Mouse (Mus musculus) liver, embryonic 16.5 days (tissue): ENCODE results near the gene Psma5. TPM values are rescaled to one million over a fixed set of nuclear protein-coding genes. Genes with fewer than 3 reads are reported as not detected.

Experiments
- ATAC-seq: fragments of 200-750 bp; cut with Nextera tagmentation; 2 replicates; pipeline ENCODE4 v1.8.0; 2017; ENCODE audit warnings: low read depth, mild to moderate bottlenecking, moderate number of reproducible peaks, moderate library complexity
- H3K27ac ChIP-seq: fragments of 300-500 bp; sonication (generic); 2 replicates; pipeline ENCODE4 v1.5.1; 2014; ENCODE audit warnings: mild to moderate bottlenecking, low read length
- H3K27me3 ChIP-seq: fragments of 300-500 bp; sonication (generic); 2 replicates; pipeline ENCODE4 v1.6.1; 2014; ENCODE audit warnings: low read depth, low read length, mixed read lengths; ENCODE audit not compliant: control insufficient read depth, insufficient read depth
- H3K36me3 ChIP-seq: fragments of 300-500 bp; sonication (generic); 2 replicates; pipeline ENCODE4 v1.6.1; 2014; ENCODE audit warnings: mild to moderate bottlenecking; ENCODE audit not compliant: control insufficient read depth, insufficient read depth
- H3K4me1 ChIP-seq: fragments of 300-500 bp; sonication (generic); 2 replicates; pipeline ENCODE4 v1.6.1; 2014; ENCODE audit warnings: low read depth, low read length, mixed read lengths; ENCODE audit not compliant: control insufficient read depth
- H3K4me2 ChIP-seq: fragments of 300-500 bp; sonication (generic); 2 replicates; pipeline ENCODE4 v1.6.1; 2014; ENCODE audit warnings: low read depth, low read length, mixed read lengths
- H3K4me3 ChIP-seq: fragments of 300-500 bp; sonication (generic); 2 replicates; pipeline ENCODE4 v1.5.1; 2014; ENCODE audit warnings: low read depth, mild to moderate bottlenecking, low read length
- H3K9ac ChIP-seq: fragments of 300-500 bp; sonication (generic); 2 replicates; pipeline ENCODE4 v1.6.1; 2014; ENCODE audit warnings: low read depth, low read length
- H3K9me3 ChIP-seq: fragments of 300-500 bp; sonication (generic); replicated peaks from 2 replicates; pipeline ENCODE4 v1.6.1; 2016; ENCODE audit warnings: low read length; ENCODE audit not compliant: control insufficient read depth
- WGBS: fragments of 180-500 bp; shearing (Covaris S2); extraction: QIAGEN DNeasy Blood & Tissue Kit; methylation state at CpG from one replicate; pipeline ENCODE4 v1.1.7; 2014; ENCODE audit not compliant: insufficient replicate concordance; 5-methylcytosine and 5-hydroxymethylcytosine counted together
- polyA plus RNA-seq: library from polyadenylated mRNA; unstranded; fragments of >200 nt; fragmentation: Nextera tagmentation; extraction: Ambion mirVana; gene quantifications from 2 replicates; pipeline ENCODE4 v1.2.1, GENCODE M21; 2015

Psma5 gene
- polyA plus RNA-seq, 1 experiment from 2014 or later, result 126 TPM

DNA sequence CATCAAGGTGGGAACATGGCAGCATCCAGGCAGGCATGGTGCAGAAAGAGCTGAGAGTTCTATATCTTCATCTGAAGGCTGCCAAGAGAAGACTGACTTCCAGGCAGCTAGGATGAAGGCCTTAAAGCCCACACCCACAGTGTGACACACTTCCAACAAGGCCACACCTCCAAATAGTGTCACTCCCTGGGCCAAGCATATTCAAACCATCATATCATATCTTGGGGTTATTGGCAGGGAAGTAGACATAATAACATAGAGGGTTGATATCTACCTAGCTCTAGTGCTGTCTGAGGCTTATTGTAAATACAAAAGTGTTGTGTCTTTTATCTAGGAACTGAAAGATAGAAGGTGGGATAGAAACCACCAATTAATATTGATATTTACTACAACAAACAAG lies 55.7 kb downstream of the Psma5 start:
- H3K4me2 ChIP-seq, result no peak overlapping the region

GRCm38 (mm10) chr3:108313138-108313537 lies 56.4 kb downstream of the Psma5 start:
- Histone ChIP-seq H3K4me2 (no peak overlapping the region), H3K9ac (no peak overlapping the region), H3K9me3 (no peaks in the 10 kb centered on the region), H3K36me3 (no peaks in the 10 kb centered on the region), H3K27ac (no peak overlapping the region), H3K4me3 (no peak overlapping the region), H3K4me1 (no peaks in the 10 kb centered on the region; the same call in 1 of the 2 replicates), H3K27me3 (no peaks in the 10 kb centered on the region)
- WGBS, result 75% methylated on average over 4 of the region's 4 CpGs
- no peak for ATAC-seq

More for the DNA sequence above, 55.7 kb downstream of the Psma5 start:
- no peak overlapping the region for H3K4me3 ChIP-seq
- H3K9ac ChIP-seq, result no peak overlapping the region
- no peaks in the 10 kb centered on the region for H3K9me3 ChIP-seq
- H3K4me1 ChIP-seq, result no peaks in the 10 kb centered on the region; the same call in 1 of the 2 replicates
- no peaks in the 10 kb centered on the region for H3K27me3 ChIP-seq
- H3K36me3 ChIP-seq, result no peaks in the 10 kb centered on the region
- no peak overlapping the region for H3K27ac ChIP-seq
- no peak for ATAC-seq

GRCm38 (mm10) chr3:108314038-108314675 lies 57.4 kb downstream of the Psma5 start:
- H3K27ac ChIP-seq, result no peak overlapping the region
- H3K9me3 ChIP-seq, result no peaks in the 10 kb centered on the region
- H3K4me3 ChIP-seq, result no peak overlapping the region
- no peaks in the 10 kb centered on the region for H3K27me3 ChIP-seq
- no peak for ATAC-seq
- H3K4me1 ChIP-seq, result no peaks in the 10 kb centered on the region; the same call in 1 of the 2 replicates
- WGBS, result 51% methylated on average over 8 of the region's 8 CpGs
- H3K4me2 ChIP-seq, result no peak overlapping the region
- H3K9ac ChIP-seq, result no peak overlapping the region
- no peaks in the 10 kb centered on the region for H3K36me3 ChIP-seq

GRCm38 (mm10) chr3:108318517-108318916 lies 61.8 kb downstream of the Psma5 start:
- no peak overlapping the region for H3K4me2 ChIP-seq
- no peak overlapping the region for H3K4me3 ChIP-seq
- no peak overlapping the region for H3K9ac ChIP-seq
- no peaks in the 10 kb centered on the region for H3K9me3 ChIP-seq
- ATAC-seq, result no peak
- no peaks in the 10 kb centered on the region for H3K27me3 ChIP-seq
- H3K27ac ChIP-seq, result no peak overlapping the region
- WGBS, result 44% methylated on average over 2 of the region's 2 CpGs
- H3K36me3 ChIP-seq, result no peaks in the 10 kb centered on the region
- H3K4me1 ChIP-seq, result peaks cover 3% of the 10 kb centered on the region; the same call in 1 of the 2 replicates

DNA sequence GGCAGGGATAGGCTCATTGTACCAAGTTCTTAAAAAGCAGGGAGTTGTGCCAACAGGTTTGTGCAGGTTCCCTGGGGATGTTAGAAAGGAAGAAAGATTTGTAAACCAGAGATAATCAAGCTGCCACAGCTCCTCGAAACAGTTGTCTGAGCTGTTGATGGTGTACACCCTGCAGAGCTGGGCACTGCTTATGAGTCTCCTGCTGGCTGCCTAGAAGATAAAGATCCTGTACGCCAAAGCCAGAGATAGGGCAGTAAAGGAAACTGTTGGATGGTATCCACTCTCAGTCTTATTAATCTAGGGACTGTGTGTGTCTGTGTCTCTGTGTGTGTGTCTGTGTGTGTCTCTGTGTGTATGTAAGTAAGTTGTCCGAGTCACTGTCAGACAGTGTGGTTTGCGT lies 64.9 kb downstream of the Psma5 start:
- no peaks in the 10 kb centered on the region for H3K27me3 ChIP-seq
- no peaks in the 10 kb centered on the region for H3K9me3 ChIP-seq
- ATAC-seq, result no peak
- H3K4me3 ChIP-seq, result no peak overlapping the region
- H3K4me2 ChIP-seq, result no peak overlapping the region
- 46% methylated on average over 4 of the region's 4 CpGs for whole genome bisulfite sequencing
- peaks cover 3% of the 10 kb centered on the region; the same call in 1 of the 2 replicates for H3K4me1 ChIP-seq
- H3K36me3 ChIP-seq, result no peaks in the 10 kb centered on the region
- no peak overlapping the region for H3K9ac ChIP-seq
- no peak overlapping the region for H3K27ac ChIP-seq

DNA sequence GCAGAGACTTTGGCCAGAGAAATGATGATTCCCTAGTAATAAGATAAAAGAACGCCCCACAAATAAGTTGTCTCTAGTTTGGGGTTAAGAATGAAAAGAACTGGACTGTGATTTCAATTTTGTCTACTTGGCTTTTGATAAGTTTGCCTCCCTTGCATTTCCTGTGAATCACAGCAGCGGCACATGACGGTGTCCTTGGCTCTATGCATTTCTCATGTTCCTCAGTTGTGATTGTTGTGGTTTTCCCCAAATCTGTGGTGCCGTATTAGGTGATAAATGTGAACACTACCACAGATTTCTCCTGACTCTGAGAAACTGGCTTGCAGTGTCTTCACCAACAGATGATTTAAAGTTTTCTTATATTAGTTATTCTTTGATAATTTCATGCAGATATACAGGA lies 65.4 kb downstream of the Psma5 start:
- ATAC-seq, result no peak
- Histone ChIP-seq H3K36me3 (no peaks in the 10 kb centered on the region), H3K9ac (no peak overlapping the region), H3K4me1 (peaks cover 3% of the 10 kb centered on the region; the same call in 1 of the 2 replicates), H3K27me3 (no peaks in the 10 kb centered on the region), H3K4me3 (no peak overlapping the region), H3K27ac (no peak overlapping the region), H3K4me2 (no peak overlapping the region), H3K9me3 (no peaks in the 10 kb centered on the region)
- WGBS, result 50% methylated on average over 4 of the region's 4 CpGs

DNA sequence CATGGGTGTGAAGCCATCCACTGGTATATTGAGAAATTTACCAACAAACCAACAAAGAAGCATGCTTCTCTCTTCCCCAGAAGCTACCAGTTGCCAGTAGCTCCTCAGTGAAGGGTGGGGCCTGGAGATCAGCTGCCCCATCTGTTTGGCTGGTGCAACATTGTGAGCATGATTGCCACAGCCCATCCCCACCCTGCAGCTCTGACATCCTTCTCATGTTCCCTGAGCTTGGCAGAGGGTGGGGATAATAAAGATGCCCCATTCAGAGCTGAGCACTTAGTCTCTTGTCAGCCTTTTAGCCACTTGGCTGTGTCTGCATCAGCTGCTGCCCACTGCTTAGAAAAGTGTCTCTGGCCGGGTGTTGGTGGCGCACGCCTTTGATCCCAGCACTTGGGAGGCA lies 66.2 kb downstream of the Psma5 start:
- peak; percentile 61 for ATAC-seq
- no peak overlapping the region for H3K4me3 ChIP-seq
- H3K27ac ChIP-seq, result no peak overlapping the region
- H3K9me3 ChIP-seq, result no peaks in the 10 kb centered on the region
- H3K4me2 ChIP-seq, result no peak overlapping the region
- H3K27me3 ChIP-seq, result no peaks in the 10 kb centered on the region
- 64% methylated on average over 3 of the region's 3 CpGs for whole genome bisulfite sequencing
- peaks cover 3% of the 10 kb centered on the region; the same call in 1 of the 2 replicates for H3K4me1 ChIP-seq
- no peaks in the 10 kb centered on the region for H3K36me3 ChIP-seq
- H3K9ac ChIP-seq, result no peak overlapping the region

DNA sequence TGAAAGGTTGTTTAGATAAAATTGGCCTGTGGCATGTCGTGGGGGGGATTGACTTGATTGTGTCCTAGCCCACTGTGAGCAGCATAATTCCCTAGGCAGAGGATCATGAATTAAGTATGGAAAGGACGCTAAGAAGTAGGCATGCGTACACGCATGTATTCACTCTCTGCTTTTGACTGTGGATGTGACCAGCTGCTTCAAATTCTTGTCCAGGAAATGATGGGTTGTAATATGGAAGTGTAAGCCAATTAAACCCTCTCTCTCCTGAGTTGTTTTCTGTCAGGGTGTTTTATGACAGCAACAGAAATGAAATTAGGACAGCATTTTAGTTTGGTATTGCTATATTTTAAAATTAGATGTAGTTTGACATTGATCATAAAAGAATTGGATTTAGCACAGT lies 68.1 kb downstream of the Psma5 start:
- H3K4me1 ChIP-seq, result peaks cover 3% of the 10 kb centered on the region; the same call in 1 of the 2 replicates
- H3K27ac ChIP-seq, result no peak overlapping the region
- no peaks in the 10 kb centered on the region for H3K9me3 ChIP-seq
- H3K4me2 ChIP-seq, result no peak overlapping the region
- no peaks in the 10 kb centered on the region for H3K27me3 ChIP-seq
- H3K36me3 ChIP-seq, result no peaks in the 10 kb centered on the region
- WGBS, result 73% methylated on average over 4 of the region's 4 CpGs
- no peak for ATAC-seq
- H3K4me3 ChIP-seq, result no peak overlapping the region
- H3K9ac ChIP-seq, result no peak overlapping the region

DNA sequence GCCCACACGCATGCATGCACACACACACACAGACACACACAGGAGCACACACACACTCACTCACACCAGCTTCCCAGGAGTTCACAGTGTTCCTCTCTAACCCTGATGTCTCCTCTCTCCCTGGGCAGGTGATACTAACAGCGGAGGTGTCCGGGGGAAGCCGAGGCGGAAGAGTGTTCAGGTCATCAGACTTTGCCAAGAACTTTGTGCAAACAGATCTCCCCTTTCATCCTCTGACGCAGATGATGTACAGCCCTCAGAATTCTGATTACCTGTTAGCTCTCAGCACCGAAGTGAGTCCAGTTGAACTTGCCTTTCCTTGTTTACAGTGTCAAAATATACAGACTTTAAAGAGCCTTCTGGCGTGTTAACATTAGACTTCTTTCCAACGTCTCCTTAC lies 68.8 kb downstream of the Psma5 start:
- WGBS, result 74% methylated on average over 9 of the region's 9 CpGs
- Histone ChIP-seq H3K9me3 (no peaks in the 10 kb centered on the region), H3K4me3 (no peak overlapping the region), H3K36me3 (no peaks in the 10 kb centered on the region), H3K4me2 (no peak overlapping the region), H3K27ac (no peak overlapping the region), H3K9ac (no peak overlapping the region), H3K27me3 (no peaks in the 10 kb centered on the region), H3K4me1 (peaks cover 3% of the 10 kb centered on the region; the same call in 1 of the 2 replicates)
- ATAC-seq, result no peak
